Mouse (Mus musculus) lung, postnatal 0 days (tissue): ENCODE results near the gene Pakap. TPM values are rescaled to one million over a fixed set of nuclear protein-coding genes. Genes with fewer than 3 reads are reported as not detected.
"Not testable (repeated sequence)": the region's sequence is repeated elsewhere in the genome, so short reads cannot be mapped to it uniquely, and the experiment has no call there.

Experiments
- ATAC-seq: fragments of 200-750 bp; cut with Nextera tagmentation; 2 replicates; pipeline ENCODE4 v1.8.0; 2017; ENCODE audit warnings: moderate library complexity
- DNase-seq: peaks from one replicate; pipeline ENCODE4 v3.0.0-alpha.2; 2016; ENCODE audit warnings: low spot score
- H3K27ac ChIP-seq: fragments of 300-500 bp; sonication (generic); 2 replicates; pipeline ENCODE4 v1.5.1; 2014; ENCODE audit warnings: antibody characterized with exemption, mild to moderate bottlenecking, low read length, mixed read lengths
- H3K27me3 ChIP-seq: fragments of 300-500 bp; sonication (generic); replicated peaks from 2 replicates; pipeline ENCODE4 v1.6.1; 2014; ENCODE audit warnings: low read length, mixed read lengths; ENCODE audit not compliant: insufficient read depth
- H3K36me3 ChIP-seq: fragments of 300-500 bp; sonication (generic); 2 replicates; pipeline ENCODE4 v1.6.1; 2014; ENCODE audit warnings: low read length, mixed read lengths; ENCODE audit not compliant: insufficient read depth
- H3K4me1 ChIP-seq: fragments of 300-500 bp; sonication (generic); 2 replicates; pipeline ENCODE4 v1.6.1; 2014; ENCODE audit warnings: antibody characterized with exemption, low read depth, low read length, mixed read lengths; ENCODE audit not compliant: insufficient read depth
- H3K4me2 ChIP-seq: fragments of 300-500 bp; sonication (generic); replicated peaks from 2 replicates; pipeline ENCODE4 v1.6.1; 2014; ENCODE audit warnings: low read depth, mild to moderate bottlenecking, low read length, moderate library complexity, mixed read lengths
- H3K4me3 ChIP-seq: fragments of 300-500 bp; sonication (generic); 2 replicates; pipeline ENCODE4 v1.5.1; 2014; ENCODE audit warnings: low read depth, low read length
- H3K9ac ChIP-seq: fragments of 300-500 bp; sonication (generic); replicated peaks from 2 replicates; pipeline ENCODE4 v1.6.1; 2014; ENCODE audit warnings: low read depth, mild to moderate bottlenecking
- H3K9me3 ChIP-seq: fragments of 300-500 bp; sonication (generic); 2 replicates; pipeline ENCODE4 v1.6.1; 2016; ENCODE audit warnings: low read length, mixed read lengths
- CTCF ChIP-seq: IDR thresholded peaks from 2 replicates; pipeline ENCODE4 v1.5.1; 2016; ENCODE audit warnings: antibody characterized with exemption, mild to moderate bottlenecking
- EP300 ChIP-seq: IDR thresholded peaks from 2 replicates; pipeline ENCODE4 v1.6.1; 2016; ENCODE audit warnings: antibody characterized with exemption, mild to moderate bottlenecking, control low read depth
- WGBS: fragments of 180-500 bp; shearing (Covaris S2); extraction: QIAGEN DNeasy Blood & Tissue Kit; methylation state at CpG from one replicate; pipeline ENCODE4 v1.1.7; 2014; 5-methylcytosine and 5-hydroxymethylcytosine counted together
- polyA plus RNA-seq: library from polyadenylated mRNA; unstranded; fragments of >200 nt; fragmentation: Nextera tagmentation; extraction: Ambion mirVana; gene quantifications from 2 replicates; pipeline ENCODE4 v1.2.1, GENCODE M21; 2015

Gene Pakap
- polyA plus RNA-seq, 1 experiment from 2014 or later = 60.5 TPM

DNA sequence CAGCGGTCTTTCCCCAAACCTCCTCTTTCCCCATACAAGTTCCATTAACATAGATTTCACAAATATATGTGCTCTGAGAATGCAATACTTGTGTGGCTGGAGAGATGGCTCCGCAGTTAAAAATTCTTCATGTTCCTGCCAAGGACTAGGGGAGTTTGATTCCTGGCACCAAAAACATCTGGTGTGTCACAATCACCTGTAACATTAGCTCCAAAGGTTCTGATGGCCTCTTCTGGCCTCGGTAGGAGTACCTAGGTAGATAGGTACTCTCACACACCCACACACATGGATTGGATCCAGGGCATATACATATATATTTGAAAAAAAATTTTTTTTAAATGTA lies 318.9 kb downstream of the Pakap start:
- ATAC-seq = no peak
- H3K4me3 ChIP-seq = no peak overlapping the region
- no peak for DNase-seq
- H3K9ac ChIP-seq = no peak overlapping the region
- H3K27me3 ChIP-seq = no peaks in the 10 kb centered on the region
- no peaks in the 10 kb centered on the region for H3K9me3 ChIP-seq
- 71% methylated on average over 3 of the region's 3 CpGs for WGBS
- no peak overlapping the region for H3K27ac ChIP-seq
- TF ChIP-seq EP300 (no peak), CTCF (no peak)
- H3K36me3 ChIP-seq = no peaks in the 10 kb centered on the region
- H3K4me2 ChIP-seq = no peak overlapping the region
- peaks cover 5% of the 10 kb centered on the region; the same call in 1 of the 2 replicates for H3K4me1 ChIP-seq

DNA sequence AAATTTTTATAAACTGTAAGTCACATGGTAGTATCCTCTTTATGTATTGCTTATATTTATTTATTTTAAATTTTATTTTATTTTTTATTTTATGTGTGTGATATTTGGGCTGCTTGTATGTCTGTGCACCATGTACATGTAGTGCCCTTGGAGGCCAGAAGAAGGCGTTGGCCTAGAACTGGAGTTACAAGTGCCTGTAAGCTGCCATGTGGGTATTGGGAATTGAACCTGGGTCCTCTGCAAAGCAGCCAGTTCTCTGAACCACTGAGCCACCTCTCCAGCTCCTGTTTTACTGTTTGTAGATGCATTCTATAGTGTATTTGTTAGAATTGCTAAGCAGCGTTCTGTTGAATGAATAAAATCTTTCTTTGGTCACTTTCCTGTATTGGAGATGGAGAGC lies 320.3 kb downstream of the Pakap start:
- no peak overlapping the region for H3K9ac ChIP-seq
- no peak overlapping the region for H3K27ac ChIP-seq
- H3K4me2 ChIP-seq = no peak overlapping the region
- DNase-seq = no peak
- WGBS = 91% methylated on average over 2 of the region's 2 CpGs
- H3K4me3 ChIP-seq = no peak overlapping the region
- no peak for TF ChIP-seq EP300
- TF ChIP-seq CTCF = no peak
- peaks cover 5% of the 10 kb centered on the region; the same call in 1 of the 2 replicates for H3K4me1 ChIP-seq
- no peaks in the 10 kb centered on the region for H3K27me3 ChIP-seq
- 0 out of 2 replicates have a peak, but pooled peaks cover 4% of the 10 kb centered on the region for H3K36me3 ChIP-seq
- ATAC-seq = no peak
- no peaks in the 10 kb centered on the region for H3K9me3 ChIP-seq

DNA sequence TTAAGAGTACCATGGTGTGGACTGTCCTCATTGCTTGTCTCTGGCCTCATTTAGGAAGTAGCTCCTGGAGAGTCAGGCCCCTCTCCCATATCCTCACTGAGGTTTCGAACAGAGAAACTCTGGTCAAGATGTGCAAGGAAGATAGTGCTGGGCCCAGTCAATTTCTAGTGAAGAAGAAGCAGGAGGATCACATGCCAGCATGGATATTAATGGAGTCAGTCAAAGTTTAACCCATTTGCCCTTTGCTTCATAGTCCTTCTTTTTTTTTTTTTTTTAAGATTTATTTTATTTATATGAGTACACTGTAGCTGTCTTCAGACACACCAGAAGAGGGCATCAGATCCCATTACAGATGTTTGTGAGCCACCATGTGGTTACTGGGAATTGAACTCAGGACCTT lies 321.0 kb downstream of the Pakap start:
- 93% methylated on average over 1 of the region's 1 CpGs for WGBS
- not testable (repeated sequence) for ATAC-seq

DNA sequence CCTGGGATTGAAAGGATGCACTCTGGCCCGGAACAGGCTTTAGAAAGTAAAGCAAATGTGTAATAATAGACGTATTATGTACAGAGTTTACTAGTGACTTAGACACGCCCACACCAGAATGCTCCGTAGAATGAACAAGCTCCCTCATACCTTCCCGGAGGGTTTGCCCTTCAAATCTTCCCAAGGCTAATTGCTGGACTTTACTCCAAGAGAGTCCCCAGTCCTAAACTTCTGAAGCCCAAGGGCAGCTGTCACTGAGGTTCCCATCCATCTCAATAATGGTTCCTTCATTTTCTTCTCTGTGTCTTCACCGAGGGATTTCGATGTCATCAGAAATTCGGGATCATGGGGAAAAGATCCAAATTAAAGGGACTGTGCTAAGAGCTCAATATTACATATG lies 321.8 kb downstream of the Pakap start:
- Histone ChIP-seq H3K4me3 (no peak overlapping the region), H3K9ac (no peak overlapping the region), H3K9me3 (no peaks in the 10 kb centered on the region), H3K4me2 (no peak overlapping the region), H3K4me1 (peaks cover 5% of the 10 kb centered on the region; the same call in 1 of the 2 replicates), H3K27me3 (no peaks in the 10 kb centered on the region), H3K36me3 (peaks cover 11% of the 10 kb centered on the region; the same call in 1 of the 2 replicates), H3K27ac (no peak overlapping the region)
- DNase-seq = no peak
- no peak for ATAC-seq
- no peak for TF ChIP-seq EP300
- no peak for TF ChIP-seq CTCF
- 78% methylated on average over 8 of the region's 8 CpGs for WGBS

More for the DNA sequence above, 321.0 kb downstream of the Pakap start:
- not testable (repeated sequence) for H3K4me2 ChIP-seq, H3K36me3 ChIP-seq, H3K9me3 ChIP-seq, H3K4me3 ChIP-seq, H3K9ac ChIP-seq, H3K4me1 ChIP-seq, H3K27ac ChIP-seq, DNase-seq, H3K27me3 ChIP-seq

DNA sequence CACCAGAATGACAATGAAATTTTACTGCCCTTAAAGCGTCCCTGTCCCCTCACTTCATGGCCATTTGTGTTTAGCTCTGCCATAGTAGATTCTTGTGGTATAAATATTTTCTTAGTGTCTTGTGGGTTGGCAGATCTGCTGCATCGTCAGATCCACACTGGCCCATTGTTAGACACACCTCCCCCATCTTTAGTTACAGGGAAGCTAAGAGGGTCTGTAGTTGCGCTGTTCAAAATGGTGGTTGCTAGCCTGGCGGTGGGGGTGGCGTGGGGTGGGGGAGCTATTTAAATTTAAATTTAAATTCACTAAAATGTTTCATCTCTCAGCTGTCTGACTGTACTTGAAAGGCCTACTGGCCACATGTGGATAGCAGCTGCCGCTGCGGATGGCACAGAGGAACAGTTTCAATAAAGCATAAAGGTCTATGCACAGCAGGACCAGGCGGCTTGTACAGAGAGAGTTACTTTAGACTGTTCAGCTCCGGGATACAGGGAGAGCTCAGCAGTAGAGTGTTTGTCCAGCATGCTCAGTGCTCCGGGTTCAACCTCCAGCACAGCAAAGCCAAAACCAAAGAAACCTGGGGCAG lies 324.1 kb downstream of the Pakap start:
- H3K4me3 ChIP-seq = no peak overlapping the region
- H3K4me2 ChIP-seq = no peak overlapping the region
- H3K9me3 ChIP-seq = no peaks in the 10 kb centered on the region
- no peaks in the 10 kb centered on the region for H3K4me1 ChIP-seq
- H3K27ac ChIP-seq = no peak overlapping the region
- DNase-seq (no peak), ATAC-seq (no peak)
- 82% methylated on average over 10 of the region's 10 CpGs for WGBS
- no peak for TF ChIP-seq EP300
- no peak for TF ChIP-seq CTCF
- peaks cover 11% of the 10 kb centered on the region; the same call in 1 of the 2 replicates for H3K36me3 ChIP-seq
- no peaks in the 10 kb centered on the region for H3K27me3 ChIP-seq
- H3K9ac ChIP-seq = no peak overlapping the region

DNA sequence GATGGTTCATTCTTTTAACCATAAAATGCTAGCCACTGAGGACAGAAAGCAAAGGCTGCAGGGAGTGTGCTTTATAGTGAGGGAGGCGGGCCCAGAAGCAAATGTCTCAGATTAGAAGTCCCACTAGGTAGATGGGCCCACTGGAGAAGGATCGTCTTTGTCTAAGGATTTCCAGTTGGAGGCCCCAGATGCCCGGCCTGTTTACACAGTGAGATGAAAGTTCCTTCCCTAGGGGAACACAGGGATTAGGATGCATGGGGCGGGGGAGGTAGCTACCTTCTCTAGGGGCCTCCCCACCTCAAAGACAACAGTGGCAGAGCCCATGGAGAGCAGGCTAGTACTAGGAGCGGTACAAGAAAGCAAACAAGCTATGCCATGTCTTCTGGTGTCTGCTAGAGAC lies 327.2 kb downstream of the Pakap start:
- no peak for TF ChIP-seq EP300
- TF ChIP-seq CTCF = no peak
- no peak overlapping the region for H3K4me3 ChIP-seq
- peaks cover 11% of the 10 kb centered on the region; the same call in 1 of the 2 replicates for H3K36me3 ChIP-seq
- no peak overlapping the region for H3K4me2 ChIP-seq
- no peak overlapping the region for H3K27ac ChIP-seq
- H3K27me3 ChIP-seq = no peaks in the 10 kb centered on the region
- WGBS = 43% methylated on average over 5 of the region's 5 CpGs
- no peaks in the 10 kb centered on the region for H3K9me3 ChIP-seq
- H3K9ac ChIP-seq = no peak overlapping the region
- ATAC-seq (no peak), DNase-seq (no peak)
- no peaks in the 10 kb centered on the region for H3K4me1 ChIP-seq

DNA sequence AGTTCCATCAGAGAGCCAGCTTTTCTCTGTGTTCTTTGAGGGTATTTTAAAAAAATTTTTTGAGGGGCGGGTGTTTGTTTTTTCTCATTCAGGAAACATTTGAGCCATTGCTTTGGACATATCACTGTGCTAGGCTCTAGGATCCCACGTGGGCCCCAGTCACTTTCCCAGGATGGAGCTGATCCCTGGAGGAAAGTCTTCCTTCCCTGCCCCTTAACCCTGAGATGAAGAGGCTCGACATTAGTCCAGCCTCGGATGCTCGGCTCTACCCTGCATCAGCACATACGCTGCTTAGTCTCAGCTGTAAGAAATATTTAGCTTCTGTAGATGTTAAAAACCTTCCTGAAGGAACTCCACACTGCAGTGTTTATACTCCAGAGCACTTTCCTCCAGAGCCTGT lies 327.9 kb downstream of the Pakap start:
- no peak for TF ChIP-seq CTCF
- no peak for TF ChIP-seq EP300
- Histone ChIP-seq H3K27ac (no peak overlapping the region), H3K4me3 (no peak overlapping the region), H3K4me1 (no peaks in the 10 kb centered on the region), H3K27me3 (no peaks in the 10 kb centered on the region), H3K36me3 (peaks cover 11% of the 10 kb centered on the region; the same call in 1 of the 2 replicates), H3K4me2 (no peak overlapping the region), H3K9me3 (no peaks in the 10 kb centered on the region), H3K9ac (no peak overlapping the region)
- no peak for DNase-seq
- 0 out of 2 replicates have a peak, but pooled peaks have one; percentile 30 for ATAC-seq
- WGBS = 57% methylated on average over 6 of the region's 6 CpGs
